Mouse (Mus musculus) myocyte (in vitro differentiated cells): ENCODE results near the gene Nfkbil1.
A peak's percentile ranks its signal among the peaks of the same experiment; 100 is the strongest.

Source experiments
- CEBPB ChIP-seq: IDR thresholded peaks from 2 replicates; pipeline ENCODE4 v1.6.1; 2011; ENCODE audit warnings: mild to moderate bottlenecking, moderate library complexity; ENCODE audit not compliant: poor library complexity, insufficient read depth, severe bottlenecking
- MAX ChIP-seq: IDR thresholded peaks from one replicate; pipeline ENCODE4 v1.6.1; 2011; ENCODE audit warnings: low read depth, mild to moderate bottlenecking, control low read depth
- POLR2A ChIP-seq: IDR thresholded peaks from one replicate; pipeline ENCODE4 v1.6.1; 2011; ENCODE audit warnings: low read depth, mild to moderate bottlenecking, control low read depth, moderate library complexity; ENCODE audit not compliant: insufficient read length
- REST ChIP-seq: IDR thresholded peaks from one replicate; pipeline ENCODE4 v1.6.1; 2011; ENCODE audit warnings: mild to moderate bottlenecking, control low read depth, moderate library complexity; ENCODE audit not compliant: insufficient read depth, insufficient read length
- TCF3 ChIP-seq: IDR thresholded peaks from one replicate; pipeline ENCODE4 v1.6.1; 2011; ENCODE audit warnings: low read depth, control low read depth; ENCODE audit not compliant: insufficient read length
- USF1 ChIP-seq: IDR thresholded peaks from one replicate; pipeline ENCODE4 v1.6.1; 2011; ENCODE audit warnings: low read depth, mild to moderate bottlenecking, control low read depth, moderate library complexity

DNA sequence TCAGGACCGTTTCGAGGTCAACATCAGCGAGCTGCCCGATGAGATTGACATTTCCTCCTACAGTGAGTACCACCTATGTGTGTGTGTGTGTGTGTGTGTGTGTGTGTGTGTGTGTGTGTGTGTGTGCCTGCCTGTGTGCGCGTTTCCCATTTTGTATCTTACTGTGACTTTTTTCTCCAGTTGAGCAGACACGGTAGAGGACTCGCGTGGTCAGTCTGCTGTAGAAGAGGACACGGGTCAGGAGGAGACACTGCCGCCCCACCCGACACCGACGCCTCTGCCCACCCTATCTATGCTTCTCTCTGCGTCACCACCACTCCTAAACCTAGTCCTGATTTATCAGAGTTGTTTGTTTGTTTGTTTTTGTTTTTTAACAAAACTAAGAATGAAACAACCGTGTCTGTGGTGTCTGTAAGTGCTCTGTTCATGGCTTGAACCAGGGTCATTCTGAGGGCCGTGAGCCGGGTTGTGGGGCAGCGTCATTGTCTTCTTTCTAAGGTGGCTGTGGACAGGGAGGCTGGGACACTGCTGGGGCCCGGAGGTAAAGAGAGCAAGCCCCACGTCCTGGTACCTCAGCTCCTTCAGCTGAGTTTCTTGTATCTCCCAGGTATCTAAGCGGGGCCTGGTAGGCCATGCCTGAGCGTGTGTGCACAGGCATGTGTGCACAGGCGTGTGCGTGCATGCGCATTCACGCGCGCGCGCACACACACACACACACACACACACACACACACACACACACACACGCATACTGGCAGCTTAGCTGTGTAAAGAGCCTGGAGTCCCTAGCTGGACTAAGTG is 17.9 kb upstream of the Nfkbil1 start:
- TF ChIP-seq USF1: no peak
- TF ChIP-seq CEBPB: no peak
- no peak for TF ChIP-seq REST
- no peak for TF ChIP-seq MAX
- peak; percentile 36 for TF ChIP-seq POLR2A
- no peak for TF ChIP-seq TCF3
